Mouse (Mus musculus): ENCODE data around the gene Sel1l.

Sel1l gene

GRCm38 (mm10) chr12:91778211-91779003, 70.5 kb downstream of the Sel1l start:
- DNase-seq: peak; percentile 73 to 89

DNA sequence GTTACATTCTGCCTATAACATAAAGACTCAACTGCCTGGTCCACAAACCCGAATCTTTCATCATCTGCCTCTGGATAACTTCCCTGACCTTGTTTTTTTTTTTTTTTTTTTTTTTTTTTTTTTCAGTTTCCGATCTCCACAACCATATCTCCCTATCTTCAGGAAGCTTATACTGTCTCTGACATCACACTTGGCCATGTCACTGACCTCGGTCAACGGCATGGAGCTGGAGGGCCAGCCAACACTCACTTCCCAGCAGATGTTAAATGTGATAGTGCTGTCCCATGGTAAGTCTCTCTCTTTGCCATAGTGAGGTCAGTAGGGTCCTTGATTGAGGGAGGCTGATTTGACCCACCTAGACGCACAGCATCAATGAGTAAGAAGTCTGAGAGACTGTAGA, 72.6 kb downstream of the Sel1l start:
- no peak for DNase-seq

DNA sequence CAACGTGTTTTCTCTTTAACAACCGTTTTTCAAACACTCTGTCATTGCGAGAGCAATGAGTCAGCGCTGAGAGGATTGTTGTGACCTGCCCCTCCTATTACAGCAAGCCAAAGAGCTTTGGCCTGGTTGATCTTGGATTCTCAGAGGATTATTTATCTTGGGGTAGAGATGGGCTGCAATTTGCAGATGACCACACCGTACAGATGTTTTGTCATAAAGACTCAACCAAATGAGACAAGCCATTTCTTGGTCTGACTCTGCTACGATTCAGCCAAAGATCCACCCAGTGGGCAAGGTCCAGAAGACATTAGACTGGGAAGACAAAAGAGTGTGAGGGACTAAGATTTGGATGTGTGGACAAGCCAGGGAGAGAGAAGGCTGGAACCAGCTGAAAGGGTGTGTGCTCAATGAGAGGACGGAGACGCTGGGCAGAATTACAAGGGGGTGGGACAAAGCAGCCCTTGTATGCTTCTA, 74.1 kb downstream of the Sel1l start:
- peak in 1 of 2 experiments; percentile 16 for DNase-seq

DNA sequence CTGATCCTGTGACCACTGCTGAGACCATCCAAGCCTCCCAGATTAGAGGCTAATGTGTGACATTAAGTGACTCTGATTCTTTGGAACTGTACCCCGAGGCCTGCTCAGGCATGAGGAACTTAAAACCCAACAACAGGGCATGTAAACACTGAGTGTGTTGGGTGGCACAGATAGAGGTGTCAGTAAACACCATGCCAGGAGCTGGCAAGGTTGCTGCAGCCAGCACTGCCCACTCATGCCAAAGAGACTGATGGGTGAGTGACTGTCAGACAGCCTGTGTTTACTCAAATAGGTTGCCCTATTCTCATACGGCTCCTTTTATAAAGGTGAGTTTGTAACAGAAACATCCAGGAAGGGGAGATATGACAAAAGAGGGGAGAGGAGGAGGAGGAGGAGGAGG, 80.1 kb downstream of the Sel1l start:
- no peak for DNase-seq

GRCm38 (mm10) chr12:91768176-91768575, 80.8 kb downstream of the Sel1l start:
- DNase-seq: no peak

GRCm38 (mm10) chr12:91766338-91767107, 82.4 kb downstream of the Sel1l start:
- DNase-seq: peak; percentile 37 to 66

GRCm38 (mm10) chr12:91765504-91765903, 83.5 kb downstream of the Sel1l start:
- peak; percentile 35 to 54 for DNase-seq

DNA sequence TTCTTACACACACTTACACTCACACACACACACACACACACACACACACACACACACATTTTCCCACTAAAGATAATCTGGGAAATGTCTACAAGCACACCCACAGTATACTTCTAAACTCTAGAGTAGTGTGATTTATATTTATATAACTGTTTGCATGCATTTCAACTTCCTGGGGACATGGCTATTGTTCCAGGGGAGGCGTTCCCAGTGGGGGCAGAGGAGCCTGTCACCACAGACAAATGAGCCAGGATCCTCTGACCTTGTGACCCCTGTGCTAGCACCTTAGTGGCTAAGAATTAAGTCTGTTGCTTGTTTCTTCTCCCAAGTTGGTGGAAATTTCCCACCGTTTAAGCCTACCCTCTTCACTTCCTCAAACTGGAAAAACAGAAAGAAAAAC, 83.9 kb downstream of the Sel1l start:
- DNase-seq: peak; percentile 57 to 61

DNA sequence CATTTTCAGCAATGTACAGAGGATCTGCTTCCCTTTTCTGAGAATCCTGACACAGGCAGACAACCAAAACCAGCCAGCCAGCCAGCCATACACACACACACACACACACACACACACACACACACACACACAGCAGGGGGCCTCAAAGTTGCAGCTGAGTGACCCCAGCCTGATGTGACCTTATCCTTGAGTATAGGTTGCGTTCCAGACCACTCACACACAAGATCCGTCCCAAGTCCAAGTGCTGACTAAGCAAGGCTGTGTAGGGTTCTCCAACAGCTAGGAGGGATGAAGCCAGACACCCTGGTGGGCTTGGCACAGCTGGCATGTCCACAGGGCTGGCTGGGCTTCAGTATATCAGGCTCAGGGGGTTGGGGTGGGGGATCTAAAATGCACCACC, 84.5 kb downstream of the Sel1l start:
- DNase-seq: peak; percentile 32 to 38

GRCm38 (mm10) chr12:91759836-91760235, 89.1 kb downstream of the Sel1l start:
- DNase-seq: no peak

GRCm38 (mm10) chr12:91757854-91758562, 90.9 kb downstream of the Sel1l start:
- no peak for DNase-seq

DNA sequence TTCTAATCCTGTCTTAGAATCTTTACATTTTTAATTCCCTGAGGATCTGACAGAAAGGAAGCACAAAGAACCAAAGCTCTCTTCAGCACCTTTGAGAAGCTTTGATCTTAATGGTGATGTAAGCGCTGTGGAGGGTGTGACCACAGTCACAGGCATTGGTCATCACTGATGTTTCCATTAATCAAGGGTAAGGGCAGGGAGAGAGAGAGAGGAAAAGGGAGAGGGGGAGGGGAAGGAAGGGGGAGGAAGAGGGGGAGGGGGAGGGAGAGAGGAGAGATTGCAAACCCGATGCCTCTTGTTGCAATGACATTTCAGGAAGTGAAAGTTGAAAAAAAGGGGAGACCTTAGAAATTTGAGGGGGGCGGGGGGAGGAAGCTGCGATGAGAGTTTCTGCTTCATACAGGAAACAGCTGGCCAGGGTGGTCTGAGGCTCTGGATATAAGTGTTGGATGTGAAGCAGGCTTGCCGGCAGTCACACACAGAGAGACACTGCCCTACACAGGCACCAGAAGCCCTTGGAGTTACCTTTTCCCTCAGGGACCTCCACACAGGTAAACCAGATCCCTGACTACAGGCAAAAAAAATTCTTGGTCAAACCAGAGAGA, 92.3 kb downstream of the Sel1l start:
- peak; percentile 34 to 37 for DNase-seq
